13 mouse cellular contexts compared by ENCODE assay signal in genomic region chr7:97245261-97245949, GRCm38 (mm10).
DNase-seq lines count a peak whose midpoint lies in the region; ATAC-seq lines count a peak whose summit lies in the region.
"Had no signal": no experiment of that assay in that cellular context is flagged by ENCODE, and none has a peak within 500 bp of the region (broad histone marks: within the 10 kb centered on the region; RNA-seq: fewer than 3 reads in every experiment).

No protein-coding gene starts in this region.

- no peak overlapping the region for H3K4me3 ChIP-seq in hindbrain, embryonic 12.5 days
- H3K4me3 ChIP-seq in hindbrain, embryonic 13.5 days = no peak overlapping the region
- H3K4me3 ChIP-seq in forebrain, embryonic 12.5 days (replicated peaks) = no peak overlapping the region
- H3K4me3 ChIP-seq: heart, embryonic 13.5 days had no signal

- H3K27me3 ChIP-seq in hindbrain, embryonic 12.5 days = no peaks in the 10 kb centered on the region
- H3K27me3 ChIP-seq in hindbrain, embryonic 13.5 days = no peaks in the 10 kb centered on the region
- no peaks in the 10 kb centered on the region for H3K27me3 ChIP-seq in forebrain, embryonic 12.5 days
- H3K27me3 ChIP-seq: heart, embryonic 13.5 days had no signal

- H3K4me2 ChIP-seq in hindbrain, embryonic 12.5 days (replicated peaks) = no peak overlapping the region
- H3K4me2 ChIP-seq in hindbrain, embryonic 13.5 days = no peak overlapping the region
- no peak overlapping the region for H3K4me2 ChIP-seq in forebrain, embryonic 12.5 days
- H3K4me2 ChIP-seq: heart, embryonic 13.5 days had no signal

- no peaks in the 10 kb centered on the region for H3K36me3 ChIP-seq in hindbrain, embryonic 12.5 days
- no peaks in the 10 kb centered on the region for H3K36me3 ChIP-seq in hindbrain, embryonic 13.5 days
- no peaks in the 10 kb centered on the region for H3K36me3 ChIP-seq in forebrain, embryonic 12.5 days (replicated peaks)
- H3K36me3 ChIP-seq: heart, embryonic 13.5 days had no signal

- no peak overlapping the region for H3K9ac ChIP-seq in hindbrain, embryonic 12.5 days
- no peak overlapping the region for H3K9ac ChIP-seq in hindbrain, embryonic 13.5 days
- no peak overlapping the region for H3K9ac ChIP-seq in forebrain, embryonic 12.5 days
- H3K9ac ChIP-seq: heart, embryonic 13.5 days had no signal

- H3K4me1 ChIP-seq in hindbrain, embryonic 12.5 days = no peaks in the 10 kb centered on the region
- peaks cover 11% of the 10 kb centered on the region; the same call in 1 of the 2 replicates for H3K4me1 ChIP-seq in hindbrain, embryonic 13.5 days (replicated peaks)
- H3K4me1 ChIP-seq in forebrain, embryonic 12.5 days = peaks cover 9% of the 10 kb centered on the region

- no peaks in the 10 kb centered on the region for H3K9me3 ChIP-seq in hindbrain, embryonic 12.5 days (replicated peaks)
- no peaks in the 10 kb centered on the region for H3K9me3 ChIP-seq in hindbrain, embryonic 13.5 days
- H3K9me3 ChIP-seq in forebrain, embryonic 12.5 days = no peaks in the 10 kb centered on the region
- H3K9me3 ChIP-seq: heart, embryonic 13.5 days had no signal

- no peak overlapping the region for H3K27ac ChIP-seq in hindbrain, embryonic 12.5 days
- H3K27ac ChIP-seq in hindbrain, embryonic 13.5 days = no peak overlapping the region
- H3K27ac ChIP-seq in forebrain, embryonic 12.5 days = 0 out of 2 replicates have a peak overlapping the region, but pooled peaks have one; percentile 10
- H3K27ac ChIP-seq: heart, embryonic 13.5 days; macrophage had no signal

- 64% methylated on average over 2 of the region's 2 CpGs for WGBS in hindbrain, embryonic 12.5 days
- WGBS in hindbrain, embryonic 13.5 days = 64% methylated on average over 2 of the region's 2 CpGs
- whole genome bisulfite sequencing in forebrain, embryonic 12.5 days = 78% methylated on average over 2 of the region's 2 CpGs

- peak; percentile 75 for DNase-seq in brain, adult 2 months (ENCODE audit: low read depth, low spot score)
- peak; percentile 28 to 55 for DNase-seq in layer of hippocampus, postnatal 14 days (ENCODE audit: low spot score in 2 of 2)
- DNase-seq in cerebellum, adult 9-11 months = no peak
- no peak for DNase-seq in T-cell, adult 2 months (ENCODE audit: low spot score)
- DNase-seq in kidney, postnatal 36 days = no peak
- DNase-seq: adrenal gland, postnatal 10 days; kidney, postnatal 14 days had no signal

- peak; percentile 61; the same call in 1 of the 2 replicates for ATAC-seq in hindbrain, embryonic 12.5 days (ENCODE audit: low FRiP score)
- no peak for ATAC-seq in hindbrain, embryonic 13.5 days (ENCODE audit: low FRiP score)
- ATAC-seq in forebrain, embryonic 12.5 days (ENCODE audit: low FRiP score) = peak; percentile 75; the same call in 1 of the 2 replicates
- ATAC-seq: CD4-positive, CD25-positive, alpha-beta regulatory T cell, adult 4 months had no signal

Comparison
In these comparisons a context has a peak if more than half of its experiments do, and no peak if none do; other contexts are left out.
1. DNase-seq: peak in brain, adult 2 months (single experiment) and layer of hippocampus, postnatal 14 days (2 of 2); none in cerebellum, adult 9-11 months (single experiment), T-cell, adult 2 months (single experiment) and kidney, postnatal 36 days (0 of 2).